Mouse (Mus musculus): ENCODE data around the gene Icam5.

DNA sequence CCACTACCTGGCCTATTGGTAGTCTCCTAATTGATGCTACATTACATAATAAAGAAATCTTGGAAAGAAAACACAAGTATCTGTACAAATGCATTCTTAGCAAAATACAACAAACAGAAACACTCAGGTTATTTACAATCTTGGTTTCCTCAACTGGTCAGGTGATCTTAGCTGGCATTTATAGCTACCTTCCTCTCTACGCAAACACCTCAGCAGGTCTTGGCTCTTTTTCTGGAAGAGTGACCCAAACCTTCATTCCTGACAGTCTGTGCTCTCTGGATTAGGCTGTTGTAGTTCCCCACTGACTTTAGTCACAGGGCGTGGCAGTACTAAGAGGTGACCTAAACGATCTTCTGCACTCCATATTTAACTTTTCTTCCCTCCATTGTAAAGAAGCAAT lies 13.4 kb downstream of the Icam5 start:
- TF ChIP-seq CTCF (IDR thresholded peaks at IDR 0.05; ENCODE audit: low read depth, low read length) (no peak), POLR2A (IDR thresholded peaks at IDR 0.05; ENCODE audit: borderline replicate concordance, low read depth, low read length) (no peak)

All from bone marrow macrophage, adult 2 months (primary cell).